Mouse (Mus musculus): Measurements from ENCODE around the gene Ppp2r5a.
A peak's percentile ranks its signal among the peaks of the same experiment; 100 is the strongest.

The Ppp2r5a gene

GRCm38 (mm10) chr1:191418936-191419335, 15.9 kb upstream of the Ppp2r5a start:
- DNase-seq (ENCODE audit: low spot score in 2 of 2), result no peak

GRCm38 (mm10) chr1:191417111-191417510, 14.0 kb upstream of the Ppp2r5a start:
- DNase-seq (ENCODE audit: low spot score in 2 of 2), result no peak

- no peak for DNase-seq (ENCODE audit: low spot score in 2 of 2)
These were observed 13.5 kb upstream of the Ppp2r5a start for GRCm38 (mm10) chr1:191416611-191417010.

- no peak for DNase-seq (ENCODE audit: low spot score in 2 of 2)
These were observed 11.4 kb upstream of the Ppp2r5a start for GRCm38 (mm10) chr1:191414432-191414831.

- no peak for DNase-seq (ENCODE audit: low spot score in 2 of 2)
These were observed 10.8 kb upstream of the Ppp2r5a start for GRCm38 (mm10) chr1:191413691-191414415.

GRCm38 (mm10) chr1:191410294-191411036, 7.4 kb upstream of the Ppp2r5a start:
- DNase-seq (ENCODE audit: low spot score in 2 of 2), result no peak

GRCm38 (mm10) chr1:191407246-191407645, 4.2 kb upstream of the Ppp2r5a start:
- no peak for DNase-seq (ENCODE audit: low spot score in 2 of 2)

GRCm38 (mm10) chr1:191406516-191406915, 3.4 kb upstream of the Ppp2r5a start:
- DNase-seq (ENCODE audit: low spot score in 2 of 2), result no peak

GRCm38 (mm10) chr1:191404721-191405329, 1.8 kb upstream of the Ppp2r5a start:
- DNase-seq (ENCODE audit: low spot score in 2 of 2), result no peak

- no peak for DNase-seq (ENCODE audit: low spot score in 2 of 2)
These were observed 1.2 kb upstream of the Ppp2r5a start for GRCm38 (mm10) chr1:191404301-191404700.

- DNase-seq (ENCODE audit: low spot score in 2 of 2), result no peak
These were observed 566 bp downstream of the Ppp2r5a start for GRCm38 (mm10) chr1:191402506-191402905.

GRCm38 (mm10) chr1:191396897-191397849, 5.9 kb downstream of the Ppp2r5a start:
- peak; percentile 98 for DNase-seq (ENCODE audit: low spot score in 2 of 2)

GRCm38 (mm10) chr1:191396446-191396845, 6.6 kb downstream of the Ppp2r5a start:
- peak; percentile 39 to 53 for DNase-seq (ENCODE audit: low spot score in 2 of 2)

- DNase-seq (ENCODE audit: low spot score in 2 of 2), result peak; percentile 45 to 64
These were observed 7.1 kb downstream of the Ppp2r5a start for GRCm38 (mm10) chr1:191395871-191396433.

GRCm38 (mm10) chr1:191395200-191395599, 7.9 kb downstream of the Ppp2r5a start:
- no peak for DNase-seq (ENCODE audit: low spot score in 2 of 2)

GRCm38 (mm10) chr1:191394126-191394525, 8.9 kb downstream of the Ppp2r5a start:
- no peak for DNase-seq (ENCODE audit: low spot score in 2 of 2)

GRCm38 (mm10) chr1:191393536-191393935, 9.5 kb downstream of the Ppp2r5a start:
- no peak for DNase-seq (ENCODE audit: low spot score in 2 of 2)

GRCm38 (mm10) chr1:191391311-191391710, 11.8 kb downstream of the Ppp2r5a start:
- peak in 1 of 2 experiments; percentile 19 for DNase-seq (ENCODE audit: low spot score in 2 of 2)

- DNase-seq (ENCODE audit: low spot score in 2 of 2), result no peak
These were observed 18.2 kb downstream of the Ppp2r5a start for GRCm38 (mm10) chr1:191384786-191385430.

- DNase-seq (ENCODE audit: low spot score in 2 of 2), result no peak
These were observed 20.9 kb downstream of the Ppp2r5a start for GRCm38 (mm10) chr1:191381955-191382736.

Data from urinary bladder, adult 18-20 months (tissue).